Mouse (Mus musculus): ENCODE data around the gene Gamt.

DNA sequence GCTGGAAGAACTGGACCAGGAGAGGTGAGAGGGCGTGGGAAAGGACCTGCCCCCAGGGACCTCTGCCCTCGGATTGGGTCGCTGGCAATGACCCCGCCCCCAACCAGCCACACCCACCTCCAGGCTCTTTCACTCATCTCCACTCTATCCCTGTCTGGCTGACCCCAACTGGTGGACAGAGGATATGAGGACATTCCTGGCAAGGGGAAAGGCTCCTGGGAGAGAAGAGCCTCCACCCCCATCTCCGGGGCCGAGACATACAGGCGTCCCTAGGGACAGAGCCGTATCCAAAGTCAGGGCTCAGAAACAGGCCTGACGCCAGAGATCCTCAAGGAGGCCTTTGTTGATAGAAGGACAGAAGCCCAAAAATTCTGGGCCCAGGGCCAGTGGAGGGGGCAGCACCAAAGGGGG, 41.7 kb upstream of the Gamt start:
- TF ChIP-seq CTCF (IDR thresholded peaks at IDR 0.05; ENCODE audit: extremely low read depth, insufficient read depth, insufficient read length, insufficient replicate concordance): no peak
- TF ChIP-seq POLR2A (IDR thresholded peaks at IDR 0.05; ENCODE audit: low read depth, low read length): no peak

Measured in spleen, adult 2 months (tissue).